Mouse (Mus musculus): ENCODE measurements at regions not wholly inside any gene's neighbourhood (a gene's known extent, or its start where the extent isn't known, plus 50 kb on each side); places are given as distances from the start of the nearest gene placed in this dataset.
A peak's percentile ranks its signal among the peaks of the same experiment; 100 is the strongest.
"Not testable (repeated sequence)": the region's sequence is repeated elsewhere in the genome, so short reads cannot be mapped to it uniquely, and the experiment has no call there.

DNA sequence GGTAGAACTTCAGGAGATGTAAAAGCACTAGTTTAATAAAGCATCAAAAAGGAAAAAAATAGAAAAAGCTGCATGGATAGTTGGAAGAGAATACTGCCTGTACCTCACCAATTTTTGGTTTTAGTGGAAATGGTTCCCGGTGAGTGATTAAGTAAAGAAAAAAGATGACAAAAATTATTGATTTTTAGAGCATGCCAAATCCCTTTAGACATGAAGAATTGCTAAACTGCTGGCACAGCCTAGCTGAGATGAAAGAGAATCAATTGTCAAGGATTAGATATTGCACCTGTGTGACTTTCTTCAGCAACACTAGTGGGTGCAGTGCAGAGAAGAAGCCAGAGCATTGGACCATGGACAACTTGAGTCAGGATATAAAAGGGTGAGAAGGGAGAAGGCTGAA, 348.7 kb upstream of the Cpeb2 start:
- Histone ChIP-seq H3K27ac (replicated peaks in 1 of 2; ENCODE audit: control insufficient read depth in 1 of 2, insufficient read depth in 1 of 2, low read depth in 2 of 2, low read length in 2 of 2) (no peak overlapping the region), H3K36me3 (ENCODE audit: control insufficient read depth, insufficient read depth, low read length) (no peaks in the 10 kb centered on the region)
- 90% methylated on average over 1 of the region's 1 CpGs for WGBS

DNA sequence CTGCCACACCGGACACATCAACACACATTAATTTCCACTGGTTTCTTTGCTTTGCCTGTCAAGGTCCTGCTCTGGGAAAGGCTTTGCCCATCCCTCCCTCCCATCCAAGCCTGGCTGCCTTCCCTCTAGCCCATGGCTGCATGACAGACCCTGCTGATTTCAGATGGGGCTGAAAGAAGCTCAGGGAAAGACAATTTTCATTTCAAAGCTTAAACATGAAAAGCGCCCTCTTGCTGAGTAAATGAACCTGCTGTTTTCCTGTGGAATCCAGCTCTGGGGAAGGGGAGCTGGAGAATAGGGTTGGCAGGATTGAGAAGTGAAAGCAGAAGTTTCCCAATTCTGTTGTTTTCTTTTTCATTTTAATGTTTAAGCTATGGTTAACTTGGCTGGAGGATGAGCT, 341.1 kb upstream of the Cpeb2 start:
- H3K9me3 ChIP-seq (ENCODE audit: control insufficient read depth, low read length): no peaks in the 10 kb centered on the region
- H3K9ac ChIP-seq (ENCODE audit: low read length): no peak overlapping the region
- 57% methylated on average over 2 of the region's 2 CpGs for WGBS
- H3K4me3 ChIP-seq (ENCODE audit: control insufficient read depth in 1 of 2, insufficient read depth in 1 of 2, low read depth in 1 of 2, low read length in 2 of 2): no peak overlapping the region
- H3K27me3 ChIP-seq (ENCODE audit: control insufficient read depth, insufficient read depth, low read length): no peaks in the 10 kb centered on the region
- no peak overlapping the region for H3K27ac ChIP-seq (replicated peaks in 1 of 2; ENCODE audit: control insufficient read depth in 1 of 2, insufficient read depth in 1 of 2, low read depth in 2 of 2, low read length in 2 of 2)
- H3K36me3 ChIP-seq (ENCODE audit: control insufficient read depth, insufficient read depth, low read length): no peaks in the 10 kb centered on the region
- no peak for ATAC-seq (ENCODE audit: insufficient number of reproducible peaks, insufficient read depth, low FRiP score, low read depth)
- no peak overlapping the region for H3K4me2 ChIP-seq (ENCODE audit: low read length)
- no peaks in the 10 kb centered on the region for H3K4me1 ChIP-seq (ENCODE audit: control insufficient read depth in 2 of 2, insufficient read depth in 2 of 2, low read length in 2 of 2)

More for the DNA sequence above, 348.7 kb upstream of the Cpeb2 start:
- no peaks in the 10 kb centered on the region for H3K27me3 ChIP-seq (ENCODE audit: control insufficient read depth, insufficient read depth, low read length)
- H3K4me3 ChIP-seq (ENCODE audit: control insufficient read depth in 1 of 2, insufficient read depth in 1 of 2, low read depth in 1 of 2, low read length in 2 of 2): no peak overlapping the region
- no peaks in the 10 kb centered on the region for H3K4me1 ChIP-seq (ENCODE audit: control insufficient read depth in 2 of 2, insufficient read depth in 2 of 2, low read length in 2 of 2)
- H3K9ac ChIP-seq (ENCODE audit: low read length): no peak overlapping the region
- H3K4me2 ChIP-seq (ENCODE audit: low read length): no peak overlapping the region
- H3K9me3 ChIP-seq (ENCODE audit: control insufficient read depth, low read length): no peaks in the 10 kb centered on the region
- no peak for ATAC-seq (ENCODE audit: insufficient number of reproducible peaks, insufficient read depth, low FRiP score, low read depth)

DNA sequence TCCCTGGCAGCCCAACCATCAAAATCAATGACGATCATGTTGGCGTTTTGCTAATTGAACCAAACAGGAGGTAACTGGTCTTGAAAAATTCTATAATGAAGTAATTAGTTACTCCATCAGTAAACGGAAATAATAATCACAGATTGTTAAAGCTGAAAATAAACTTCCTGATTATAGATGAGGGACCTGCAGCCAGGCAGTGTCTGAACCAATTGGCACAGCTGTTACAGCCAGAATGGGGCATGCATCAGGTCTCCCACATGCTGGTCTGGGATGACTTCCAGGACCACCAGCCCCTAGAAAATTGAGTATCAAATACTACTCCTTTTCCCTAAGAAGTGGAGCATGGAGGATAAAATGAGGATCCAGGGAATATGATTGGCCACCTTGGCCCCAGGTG, 326.8 kb upstream of the Cpeb2 start:
- Histone ChIP-seq H3K27ac (replicated peaks in 1 of 2; ENCODE audit: control insufficient read depth in 1 of 2, insufficient read depth in 1 of 2, low read depth in 2 of 2, low read length in 2 of 2) (no peak overlapping the region), H3K9ac (ENCODE audit: low read length) (no peak overlapping the region), H3K4me1 (ENCODE audit: control insufficient read depth in 2 of 2, insufficient read depth in 2 of 2, low read length in 2 of 2) (no peaks in the 10 kb centered on the region), H3K4me3 (ENCODE audit: control insufficient read depth in 1 of 2, insufficient read depth in 1 of 2, low read depth in 1 of 2, low read length in 2 of 2) (no peak overlapping the region), H3K4me2 (ENCODE audit: low read length) (no peak overlapping the region), H3K36me3 (ENCODE audit: control insufficient read depth, insufficient read depth, low read length) (no peaks in the 10 kb centered on the region), H3K27me3 (ENCODE audit: control insufficient read depth, insufficient read depth, low read length) (no peaks in the 10 kb centered on the region), H3K9me3 (ENCODE audit: control insufficient read depth, low read length) (no peaks in the 10 kb centered on the region)
- 79% methylated on average over 3 of the region's 3 CpGs for WGBS
- ATAC-seq (ENCODE audit: insufficient number of reproducible peaks, insufficient read depth, low FRiP score, low read depth): no peak

DNA sequence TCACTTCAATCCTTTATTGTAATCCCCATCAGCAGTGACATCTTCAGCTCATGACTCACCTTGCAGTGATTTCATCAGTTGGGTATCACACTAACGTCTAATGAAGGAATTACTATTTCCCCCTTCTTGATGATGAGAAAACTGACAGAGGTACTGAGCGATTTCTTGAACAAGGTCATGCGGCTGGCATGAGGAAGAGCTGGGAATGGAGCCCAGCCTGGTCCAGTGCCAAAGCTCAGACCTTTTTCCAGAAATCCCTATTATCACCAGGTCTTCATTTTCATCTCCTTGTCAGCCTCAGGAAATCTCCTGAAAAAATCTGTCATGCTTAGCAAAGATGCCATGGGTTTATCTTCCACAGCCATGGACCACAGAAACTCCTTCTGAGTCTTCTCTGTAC, 313.6 kb upstream of the Cpeb2 start:
- Histone ChIP-seq H3K4me2 (ENCODE audit: low read length) (no peak overlapping the region), H3K4me3 (ENCODE audit: control insufficient read depth in 1 of 2, insufficient read depth in 1 of 2, low read depth in 1 of 2, low read length in 2 of 2) (no peak overlapping the region), H3K9ac (ENCODE audit: low read length) (no peak overlapping the region), H3K27me3 (ENCODE audit: control insufficient read depth, insufficient read depth, low read length) (no peaks in the 10 kb centered on the region), H3K27ac (replicated peaks in 1 of 2; ENCODE audit: control insufficient read depth in 1 of 2, insufficient read depth in 1 of 2, low read depth in 2 of 2, low read length in 2 of 2) (no peak overlapping the region), H3K36me3 (ENCODE audit: control insufficient read depth, insufficient read depth, low read length) (no peaks in the 10 kb centered on the region), H3K4me1 (ENCODE audit: control insufficient read depth in 2 of 2, insufficient read depth in 2 of 2, low read length in 2 of 2) (no peaks in the 10 kb centered on the region), H3K9me3 (ENCODE audit: control insufficient read depth, low read length) (no peaks in the 10 kb centered on the region)
- ATAC-seq (ENCODE audit: insufficient number of reproducible peaks, insufficient read depth, low FRiP score, low read depth): no peak
- WGBS: 68% methylated on average over 3 of the region's 3 CpGs

DNA sequence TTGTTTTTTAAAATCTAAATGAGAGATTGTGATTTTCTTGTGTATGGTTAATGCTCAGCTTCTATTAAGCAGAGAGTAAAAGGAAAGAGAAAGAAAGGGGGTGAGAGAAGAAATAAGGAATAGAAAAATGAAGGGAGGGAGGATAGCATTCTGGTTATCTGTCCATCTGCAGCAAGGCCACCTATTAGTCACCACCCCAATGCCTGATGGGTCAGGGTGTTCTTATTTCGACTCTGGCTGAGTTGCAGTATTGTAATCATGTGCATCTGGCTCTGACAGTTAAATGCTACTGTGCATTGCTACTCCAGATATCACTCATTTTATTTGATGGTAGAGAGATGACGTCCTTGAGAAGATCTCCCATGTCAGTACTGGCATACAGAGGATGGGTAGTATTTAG, 300.9 kb upstream of the Cpeb2 start:
- H3K9me3 ChIP-seq (ENCODE audit: control insufficient read depth, low read length): no peaks in the 10 kb centered on the region
- no peak overlapping the region for H3K27ac ChIP-seq (replicated peaks in 1 of 2; ENCODE audit: control insufficient read depth in 1 of 2, insufficient read depth in 1 of 2, low read depth in 2 of 2, low read length in 2 of 2)
- H3K4me2 ChIP-seq (ENCODE audit: low read length): no peak overlapping the region
- no peak overlapping the region for H3K4me3 ChIP-seq (ENCODE audit: control insufficient read depth in 1 of 2, insufficient read depth in 1 of 2, low read depth in 1 of 2, low read length in 2 of 2)
- no peaks in the 10 kb centered on the region for H3K27me3 ChIP-seq (ENCODE audit: control insufficient read depth, insufficient read depth, low read length)
- no peak for ATAC-seq (ENCODE audit: insufficient number of reproducible peaks, insufficient read depth, low FRiP score, low read depth)
- WGBS: 59% methylated on average over 2 of the region's 2 CpGs
- H3K36me3 ChIP-seq (ENCODE audit: control insufficient read depth, insufficient read depth, low read length): no peaks in the 10 kb centered on the region
- H3K4me1 ChIP-seq (ENCODE audit: control insufficient read depth in 2 of 2, insufficient read depth in 2 of 2, low read length in 2 of 2): no peaks in the 10 kb centered on the region
- H3K9ac ChIP-seq (ENCODE audit: low read length): no peak overlapping the region

DNA sequence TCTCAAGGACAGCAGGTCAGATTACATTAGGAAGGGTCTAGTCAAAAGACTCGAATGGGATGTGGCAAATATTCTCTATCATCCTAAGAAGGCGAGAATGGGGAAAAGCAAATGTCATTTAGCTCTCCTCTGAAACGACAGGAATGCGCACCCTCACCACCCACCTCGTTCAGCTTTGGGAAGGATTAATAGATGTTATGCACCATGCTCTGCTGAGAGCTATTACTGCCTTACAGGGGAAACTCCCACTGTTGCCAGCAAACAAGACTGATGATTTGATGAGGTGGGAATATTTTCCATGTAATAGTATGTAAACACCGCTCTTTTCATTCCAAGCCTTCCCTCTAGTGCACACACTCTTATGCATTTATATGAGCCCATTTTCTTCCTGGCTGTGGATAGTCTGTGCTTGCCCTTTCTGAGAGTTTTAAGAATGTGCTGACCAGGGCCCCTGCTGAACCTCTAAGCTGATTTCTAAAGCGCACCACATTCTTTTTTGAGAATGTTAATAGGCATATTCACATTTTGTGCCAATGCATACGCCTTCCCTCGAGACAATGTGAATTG, 273.6 kb upstream of the Cpeb2 start:
- H3K4me3 ChIP-seq (ENCODE audit: control insufficient read depth in 1 of 2, insufficient read depth in 1 of 2, low read depth in 1 of 2, low read length in 2 of 2): no peak overlapping the region
- H3K36me3 ChIP-seq (ENCODE audit: control insufficient read depth, insufficient read depth, low read length): no peaks in the 10 kb centered on the region
- no peak overlapping the region for H3K4me2 ChIP-seq (ENCODE audit: low read length)
- H3K4me1 ChIP-seq (ENCODE audit: control insufficient read depth in 2 of 2, insufficient read depth in 2 of 2, low read length in 2 of 2): no peaks in the 10 kb centered on the region
- no peaks in the 10 kb centered on the region for H3K27me3 ChIP-seq (ENCODE audit: control insufficient read depth, insufficient read depth, low read length)
- H3K27ac ChIP-seq (replicated peaks in 1 of 2; ENCODE audit: control insufficient read depth in 1 of 2, insufficient read depth in 1 of 2, low read depth in 2 of 2, low read length in 2 of 2): no peak overlapping the region
- no peak for ATAC-seq (ENCODE audit: insufficient number of reproducible peaks, insufficient read depth, low FRiP score, low read depth)
- no peak overlapping the region for H3K9ac ChIP-seq (ENCODE audit: low read length)
- 70% methylated on average over 9 of the region's 9 CpGs for WGBS
- no peaks in the 10 kb centered on the region for H3K9me3 ChIP-seq (ENCODE audit: control insufficient read depth, low read length)

DNA sequence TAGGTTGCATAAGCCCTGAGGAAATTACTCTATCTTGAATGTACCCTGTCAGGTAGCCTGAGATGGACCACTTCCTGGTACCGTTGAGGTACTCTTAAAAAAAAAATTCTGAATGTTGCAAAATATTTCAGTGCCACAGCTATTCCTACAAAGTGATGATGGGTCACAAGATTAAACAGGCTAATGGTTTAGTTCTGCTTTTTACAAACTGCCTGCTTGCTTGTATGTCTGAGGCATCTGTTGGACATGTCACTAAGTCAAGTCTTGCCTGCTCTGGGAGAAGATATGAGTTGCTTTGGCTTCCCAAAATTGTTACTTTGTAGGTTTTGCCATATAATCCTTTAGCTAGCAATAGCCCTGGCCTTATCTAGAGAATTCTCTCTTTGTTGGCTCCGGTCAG, 266.0 kb upstream of the Cpeb2 start:
- H3K4me1 ChIP-seq (ENCODE audit: control insufficient read depth in 2 of 2, insufficient read depth in 2 of 2, low read length in 2 of 2): peaks cover 0 to 12% of the 10 kb centered on the region in 2 experiments; a peak in 2 of 4 replicates
- not testable (repeated sequence) for H3K9me3 ChIP-seq (ENCODE audit: control insufficient read depth, low read length); H3K4me3 ChIP-seq (ENCODE audit: control insufficient read depth in 1 of 2, insufficient read depth in 1 of 2, low read depth in 1 of 2, low read length in 2 of 2); ATAC-seq (ENCODE audit: insufficient number of reproducible peaks, insufficient read depth, low FRiP score, low read depth); H3K4me2 ChIP-seq (ENCODE audit: low read length); H3K36me3 ChIP-seq (ENCODE audit: control insufficient read depth, insufficient read depth, low read length); H3K27ac ChIP-seq (replicated peaks in 1 of 2; ENCODE audit: control insufficient read depth in 1 of 2, insufficient read depth in 1 of 2, low read depth in 2 of 2, low read length in 2 of 2); H3K27me3 ChIP-seq (ENCODE audit: control insufficient read depth, insufficient read depth, low read length); H3K9ac ChIP-seq (ENCODE audit: low read length)
- WGBS: 87% methylated on average over 2 of the region's 2 CpGs

DNA sequence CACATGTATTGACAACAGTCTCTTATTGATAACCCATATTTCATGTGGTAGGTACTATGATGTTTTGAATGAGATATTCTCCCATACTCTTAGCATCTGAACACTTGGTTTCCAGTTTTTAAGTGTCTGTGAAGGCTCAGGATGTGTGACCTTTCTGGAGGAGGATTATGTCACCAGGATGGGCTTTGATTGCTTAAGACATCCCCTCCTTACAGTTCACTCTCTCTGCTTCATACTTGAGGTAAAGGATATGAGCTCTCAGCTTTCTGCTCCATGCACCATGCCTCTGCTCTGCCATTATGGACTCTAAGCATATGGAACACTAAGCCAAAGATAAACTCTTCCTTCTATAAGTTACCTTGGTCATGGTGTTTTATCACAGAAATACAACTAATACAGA, 263.8 kb upstream of the Cpeb2 start:
- no peaks in the 10 kb centered on the region for H3K9me3 ChIP-seq (ENCODE audit: control insufficient read depth, low read length)
- peak overlapping the region in 1 of 2 experiments; percentile 33; a peak in 1 of 4 replicates for H3K27ac ChIP-seq (replicated peaks in 1 of 2; ENCODE audit: control insufficient read depth in 1 of 2, insufficient read depth in 1 of 2, low read depth in 2 of 2, low read length in 2 of 2)
- peaks cover 0 to 12% of the 10 kb centered on the region in 2 experiments; a peak in 2 of 4 replicates for H3K4me1 ChIP-seq (ENCODE audit: control insufficient read depth in 2 of 2, insufficient read depth in 2 of 2, low read length in 2 of 2)
- no peak for ATAC-seq (ENCODE audit: insufficient number of reproducible peaks, insufficient read depth, low FRiP score, low read depth)
- no peak overlapping the region for H3K4me3 ChIP-seq (ENCODE audit: control insufficient read depth in 1 of 2, insufficient read depth in 1 of 2, low read depth in 1 of 2, low read length in 2 of 2)
- no peaks in the 10 kb centered on the region for H3K27me3 ChIP-seq (ENCODE audit: control insufficient read depth, insufficient read depth, low read length)
- H3K4me2 ChIP-seq (ENCODE audit: low read length): no peak overlapping the region
- no peaks in the 10 kb centered on the region for H3K36me3 ChIP-seq (ENCODE audit: control insufficient read depth, insufficient read depth, low read length)
- H3K9ac ChIP-seq (ENCODE audit: low read length): no peak overlapping the region
